In the genomic region with DNA sequence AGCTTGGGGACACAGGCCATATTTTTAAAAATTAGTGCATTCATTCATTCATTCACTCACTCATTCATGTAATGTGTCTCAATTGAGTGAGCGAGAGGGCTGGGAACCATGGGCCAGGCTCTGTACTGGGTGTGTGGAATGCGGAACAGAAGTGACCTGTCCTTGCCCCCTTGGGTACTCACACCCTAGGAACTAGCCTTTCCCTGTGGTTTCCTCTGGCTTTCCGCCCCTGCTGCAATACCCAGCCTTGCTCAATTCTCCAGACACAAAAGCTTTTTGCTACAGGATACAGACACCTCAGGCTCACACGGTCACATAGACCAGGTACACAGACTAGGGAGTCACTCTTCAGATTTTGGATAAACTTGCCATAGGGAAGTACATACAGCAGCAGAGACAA, we compare ENCODE assay signal across 35 mouse cellular contexts. TPM values are rescaled to one million over a fixed set of nuclear protein-coding genes. Genes with fewer than 3 reads are reported as not detected.
DNase-seq lines count a peak whose midpoint lies in the region; ATAC-seq and TF ChIP-seq lines count a peak whose summit lies in the region.
"Had no signal": no experiment of that assay in that cellular context is flagged by ENCODE, and none has a peak within 500 bp of the region (broad histone marks: within the 10 kb centered on the region; RNA-seq: fewer than 3 reads in every experiment).

No protein-coding gene starts in this region.

- peak; percentile 60 for DNase-seq in adrenal gland, postnatal 10 days
- DNase-seq in adrenal gland, adult 8-10 months = no peak
- no peak for DNase-seq in spleen, adult 2 months (ENCODE audit: low read depth in 1 of 2, low spot score in 2 of 2)
- DNase-seq in spleen, postnatal 14 days (ENCODE audit: low spot score in 2 of 2) = no peak
- DNase-seq in stomach, postnatal 0 days (ENCODE audit: low spot score) = no peak
- no peak for DNase-seq in neural tube, embryonic 10.5 days (ENCODE audit: extremely low spot score, low spot score)
- no peak for DNase-seq in cerebellum, adult 9-10 months
- DNase-seq: adrenal gland, postnatal 25 days; cerebellum, postnatal 10 days; gastrocnemius, postnatal 36 days; heart, postnatal 4 days; kidney, adult 8-10 months; kidney, postnatal 14 days; lung, embryonic 14.5 days; midbrain, embryonic 14.5 days; right cerebral cortex, adult 18-20 months; thymus, postnatal 25 days had no signal

- H3K4me3 ChIP-seq in spleen, adult 2 months (ENCODE audit: extremely low read depth, insufficient read depth, insufficient read length) = no peak overlapping the region
- H3K4me3 ChIP-seq in stomach, postnatal 0 days (ENCODE audit: low read depth, low read length) = no peak overlapping the region
- H3K4me3 ChIP-seq: embryonic facial prominence, embryonic 13.5 days; erythroblast, embryonic 14.5 days; forebrain, embryonic 12.5 days; heart, embryonic 10.5 days; intestine, embryonic 15.5 days; myocyte had no signal

- H3K4me1 ChIP-seq in spleen, adult 2 months (ENCODE audit: control insufficient read depth, insufficient read depth, insufficient read length) = peaks cover 33% of the 10 kb centered on the region; the same call in 1 of the 2 replicates
- H3K4me1 ChIP-seq in stomach, postnatal 0 days (replicated peaks; ENCODE audit: control insufficient read depth, insufficient read depth) = no peaks in the 10 kb centered on the region; the same call in 1 of the 2 replicates
- H3K4me1 ChIP-seq: embryonic facial prominence, embryonic 13.5 days; forebrain, embryonic 12.5 days; heart, embryonic 10.5 days had no signal

- H3K9ac ChIP-seq in stomach, postnatal 0 days (ENCODE audit: low read length) = no peak overlapping the region
- H3K9ac ChIP-seq: embryonic facial prominence, embryonic 13.5 days; forebrain, embryonic 12.5 days; intestine, embryonic 15.5 days; lung, embryonic 14.5 days had no signal

- TF ChIP-seq CTCF in spleen, adult 2 months (IDR thresholded peaks at IDR 0.05; ENCODE audit: extremely low read depth, insufficient read depth, insufficient read length, insufficient replicate concordance) = no peak
- no peak for TF ChIP-seq CTCF in stomach, postnatal 0 days (IDR thresholded peaks at IDR 0.05; ENCODE audit: low read depth)

- TF ChIP-seq EP300 in stomach, postnatal 0 days (optimal IDR thresholded peaks at IDR 0.05) = no peak

- no peaks in the 10 kb centered on the region for H3K9me3 ChIP-seq in stomach, postnatal 0 days (ENCODE audit: control insufficient read depth, low read length)
- H3K9me3 ChIP-seq: embryonic facial prominence, embryonic 13.5 days; forebrain, embryonic 12.5 days; heart, embryonic 10.5 days; intestine, embryonic 15.5 days had no signal

- H3K36me3 ChIP-seq in spleen, adult 2 months (ENCODE audit: control insufficient read depth, insufficient read depth, low read length) = no peaks in the 10 kb centered on the region
- no peaks in the 10 kb centered on the region for H3K36me3 ChIP-seq in stomach, postnatal 0 days (ENCODE audit: control insufficient read depth, insufficient read depth, low read length)
- H3K36me3 ChIP-seq: embryonic facial prominence, embryonic 13.5 days; forebrain, embryonic 12.5 days; heart, embryonic 10.5 days; intestine, embryonic 15.5 days had no signal

- peak overlapping the region; percentile 12; the same call in 1 of the 2 replicates for H3K27ac ChIP-seq in spleen, adult 2 months (ENCODE audit: insufficient read depth, low read length)
- no peak overlapping the region for H3K27ac ChIP-seq in stomach, postnatal 0 days (replicated peaks)
- H3K27ac ChIP-seq: embryonic facial prominence, embryonic 13.5 days; forebrain, embryonic 12.5 days; heart, embryonic 10.5 days; intestine, embryonic 15.5 days had no signal

- no peak overlapping the region for H3K4me2 ChIP-seq in stomach, postnatal 0 days (replicated peaks; ENCODE audit: low read depth)
- H3K4me2 ChIP-seq: embryonic facial prominence, embryonic 13.5 days; forebrain, embryonic 12.5 days; intestine, embryonic 15.5 days; lung, embryonic 14.5 days had no signal

- no peak for TF ChIP-seq POLR2A in spleen, adult 2 months (IDR thresholded peaks at IDR 0.05; ENCODE audit: low read depth, low read length)

- WGBS in spleen, adult 2 months = 46% methylated on average over 4 of the region's 4 CpGs
- 82% methylated on average over 4 of the region's 4 CpGs for WGBS in stomach, postnatal 0 days

- H3K27me3 ChIP-seq in spleen, adult 2 months (ENCODE audit: control insufficient read depth, insufficient read depth, low read length) = no peaks in the 10 kb centered on the region
- no peaks in the 10 kb centered on the region for H3K27me3 ChIP-seq in stomach, postnatal 0 days (ENCODE audit: control insufficient read depth, insufficient read depth, low read length)
- H3K27me3 ChIP-seq: intestine, embryonic 15.5 days had no signal

- ATAC-seq in megakaryocyte, adult 5-6 weeks (ENCODE audit: poor library complexity, severe bottlenecking) = peak; percentile 97
- no peak for ATAC-seq in stomach, postnatal 0 days (ENCODE audit: low FRiP score, low TSS enrichment)
- ATAC-seq: CD4-positive, CD25-positive, alpha-beta regulatory T cell, adult 4 months; hindbrain, embryonic 16.5 days; intestine, embryonic 15.5 days had no signal

RNA-seq across cellular contexts. Expression of gene Slc25a28, which starts 26.3 kb away (rescaled TPM):
- total RNA-seq in adrenal gland, postnatal 10 days (2021) = 10 to 100 TPM; 54.9 to 59.2 TPM
- 100 to 1,000 TPM in 1 of 4 experiments, 10 to 100 TPM in 3; 78.4 to 112 (median 83.7) TPM for total RNA-seq in adrenal gland, adult 8-10 months (2022)
- polyA plus RNA-seq in spleen, adult 2 months (2012; rRNA removed) = 56.4 and 76.9 TPM in 2 replicates
- 21.0 and 25.0 TPM in 2 replicates for total RNA-seq in megakaryocyte, adult 5-6 weeks (2015)
- 33.5 and 33.6 TPM in 2 replicates for total RNA-seq in megakaryocyte, adult 5-6 weeks (2017)
- polyA plus RNA-seq in stomach, postnatal 0 days (2015; fragmentation: Nextera tagmentation; extraction: Ambion mirVana) = 9.6 and 11.4 TPM in 2 replicates

RNA-seq across cellular contexts. Expression of gene Nkx2-3, which starts 36.2 kb away (rescaled TPM):
- under 1 TPM in 1 of 2 experiments, not detected in 1; 0.12 TPM for total RNA-seq in adrenal gland, postnatal 10 days (2021)
- not detected for total RNA-seq in adrenal gland, adult 8-10 months (2022)
- 7.4 and 11.6 TPM in 2 replicates for polyA plus RNA-seq in spleen, adult 2 months (2012; rRNA removed)
- not detected in 2 replicates for total RNA-seq in megakaryocyte, adult 5-6 weeks (2015)
- not detected in 2 replicates for total RNA-seq in megakaryocyte, adult 5-6 weeks (2017)
- polyA plus RNA-seq in stomach, postnatal 0 days (2015; fragmentation: Nextera tagmentation; extraction: Ambion mirVana) = 5.4 and 5.7 TPM in 2 replicates
- total RNA-seq: adrenal gland, postnatal 25 days; gastrocnemius, adult 18-20 months; gastrocnemius, postnatal 36 days; heart, postnatal 4 days; layer of hippocampus, adult 18-20 months; layer of hippocampus, postnatal 25 days; left cerebral cortex, postnatal 10 days; liver, adult 2 months; megakaryocyte-erythroid progenitor cell, adult 5-6 weeks had no signal
- polyA plus RNA-seq: CD4-positive, CD25-positive, alpha-beta regulatory T cell, adult 4 months; erythroblast, embryonic 14.5 days; heart, embryonic 16.5 days; hindbrain, embryonic 16.5 days; limb, embryonic 11.5 days; lung, embryonic 14.5 days; myocyte; neural tube, embryonic 14.5 days had no signal

RNA-seq across cellular contexts. Expression of gene Entpd7, which starts 41.1 kb away (rescaled TPM):
- total RNA-seq in adrenal gland, postnatal 10 days (2021) = 10 to 100 TPM; 14.2 to 15.5 TPM
- 10 to 100 TPM; 18.1 to 27.3 (median 23.6) TPM for total RNA-seq in adrenal gland, adult 8-10 months (2022)
- 3.5 and 4.6 TPM in 2 replicates for polyA plus RNA-seq in spleen, adult 2 months (2012; rRNA removed)
- 16.6 and 17.8 TPM in 2 replicates for total RNA-seq in megakaryocyte, adult 5-6 weeks (2015)
- 7.4 and 7.7 TPM in 2 replicates for total RNA-seq in megakaryocyte, adult 5-6 weeks (2017)
- polyA plus RNA-seq in stomach, postnatal 0 days (2015; fragmentation: Nextera tagmentation; extraction: Ambion mirVana) = 7.4 and 8.1 TPM in 2 replicates
